Mouse (Mus musculus) forebrain, embryonic 16.5 days (tissue): ENCODE data around the gene Aip. TPM values are rescaled to one million over a fixed set of nuclear protein-coding genes. Genes with fewer than 3 reads are reported as not detected.

Source experiments
- ATAC-seq: fragments of 200-750 bp; cut with Nextera tagmentation; 2 replicates; pipeline ENCODE4 v1.8.0; 2017; ENCODE audit warnings: mild to moderate bottlenecking, moderate library complexity
- H3K27ac ChIP-seq: fragments of 300-500 bp; sonication (generic); 2 replicates; pipeline ENCODE4 v1.5.1; 2014; ENCODE audit warnings: low read length, control low read depth
- H3K27me3 ChIP-seq: fragments of 300-500 bp; sonication (generic); replicated peaks from 2 replicates; pipeline ENCODE4 v1.6.1; 2014; ENCODE audit warnings: low read length; ENCODE audit not compliant: control insufficient read depth, insufficient read depth
- H3K36me3 ChIP-seq: fragments of 300-500 bp; sonication (generic); 2 replicates; pipeline ENCODE4 v1.6.1; 2014; ENCODE audit not compliant: control insufficient read depth, insufficient read depth
- H3K4me1 ChIP-seq: fragments of 300-500 bp; sonication (generic); replicated peaks from 2 replicates; pipeline ENCODE4 v1.6.1; 2014; ENCODE audit warnings: low read length; ENCODE audit not compliant: control insufficient read depth, insufficient read depth
- H3K4me2 ChIP-seq: fragments of 300-500 bp; sonication (generic); 2 replicates; pipeline ENCODE4 v1.6.1; 2014; ENCODE audit warnings: mild to moderate bottlenecking, low read length, control low read depth
- H3K4me3 ChIP-seq: fragments of 300-500 bp; sonication (generic); replicated peaks from 2 replicates; pipeline ENCODE4 v1.5.1; 2014; ENCODE audit warnings: mild to moderate bottlenecking, low read length, control low read depth
- H3K9ac ChIP-seq: fragments of 300-500 bp; sonication (generic); replicated peaks from 2 replicates; pipeline ENCODE4 v1.6.1; 2014; ENCODE audit warnings: low read depth, low read length, control low read depth
- H3K9me3 ChIP-seq: fragments of 300-500 bp; sonication (generic); 2 replicates; pipeline ENCODE4 v1.6.1; 2016; ENCODE audit warnings: low read length; ENCODE audit not compliant: control insufficient read depth
- WGBS: fragments of 180-500 bp; shearing (Covaris S2); extraction: QIAGEN DNeasy Blood & Tissue Kit; methylation state at CpG from one replicate; pipeline ENCODE4 v1.1.7; 2014; 5-methylcytosine and 5-hydroxymethylcytosine counted together
- polyA plus RNA-seq: library from polyadenylated mRNA; unstranded; fragments of >200 nt; fragmentation: Nextera tagmentation; extraction: Ambion mirVana; gene quantifications from 2 replicates; pipeline ENCODE4 v1.2.1, GENCODE M21; 2015

Gene Aip
- polyA plus RNA-seq, 1 experiment from 2014 or later, result 91.6 TPM

DNA sequence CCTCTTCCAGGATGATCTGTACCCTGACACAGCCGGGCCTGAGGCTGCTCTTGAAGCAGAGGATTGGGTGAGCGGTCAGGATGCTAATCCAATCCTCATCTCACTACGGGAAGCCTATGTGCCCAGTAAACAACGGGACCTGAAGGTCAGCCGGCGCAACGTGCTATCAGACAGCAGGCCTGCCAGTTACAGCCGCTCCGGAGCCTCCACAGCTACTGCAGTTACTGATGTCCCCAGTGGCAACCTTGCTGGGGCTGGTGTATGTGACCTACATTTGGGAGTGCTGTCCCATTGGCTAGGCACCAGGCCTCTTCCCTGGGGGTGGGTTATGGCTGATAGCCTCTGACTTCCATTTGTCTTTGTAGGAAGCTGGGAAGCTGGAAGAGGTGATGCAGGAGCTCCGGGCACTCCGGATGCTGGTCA, 27.6 kb upstream of the Aip start, which contains the start of gene Ptprcap:
Gene Ptprcap (plus strand): TSS at position 373 of the 423 bp plus-strand sequence.
- H3K9me3 ChIP-seq, result no peaks in the 10 kb centered on the region
- H3K9ac ChIP-seq, result no peak within 1 kb of the TSS
- H3K4me3 ChIP-seq, result no peak within 1 kb of the TSS
- 81% methylated on average over 11 of the region's 11 CpGs for WGBS
- peaks cover 12% of the 10 kb centered on the region for H3K36me3 ChIP-seq
- no peaks in the 10 kb centered on the region for H3K27me3 ChIP-seq
- H3K27ac ChIP-seq, result no peak within 1 kb of the TSS
- H3K4me1 ChIP-seq, result peaks cover 15% of the 10 kb centered on the region
- H3K4me2 ChIP-seq, result no peak within 1 kb of the TSS
- ATAC-seq, result no peak

DNA sequence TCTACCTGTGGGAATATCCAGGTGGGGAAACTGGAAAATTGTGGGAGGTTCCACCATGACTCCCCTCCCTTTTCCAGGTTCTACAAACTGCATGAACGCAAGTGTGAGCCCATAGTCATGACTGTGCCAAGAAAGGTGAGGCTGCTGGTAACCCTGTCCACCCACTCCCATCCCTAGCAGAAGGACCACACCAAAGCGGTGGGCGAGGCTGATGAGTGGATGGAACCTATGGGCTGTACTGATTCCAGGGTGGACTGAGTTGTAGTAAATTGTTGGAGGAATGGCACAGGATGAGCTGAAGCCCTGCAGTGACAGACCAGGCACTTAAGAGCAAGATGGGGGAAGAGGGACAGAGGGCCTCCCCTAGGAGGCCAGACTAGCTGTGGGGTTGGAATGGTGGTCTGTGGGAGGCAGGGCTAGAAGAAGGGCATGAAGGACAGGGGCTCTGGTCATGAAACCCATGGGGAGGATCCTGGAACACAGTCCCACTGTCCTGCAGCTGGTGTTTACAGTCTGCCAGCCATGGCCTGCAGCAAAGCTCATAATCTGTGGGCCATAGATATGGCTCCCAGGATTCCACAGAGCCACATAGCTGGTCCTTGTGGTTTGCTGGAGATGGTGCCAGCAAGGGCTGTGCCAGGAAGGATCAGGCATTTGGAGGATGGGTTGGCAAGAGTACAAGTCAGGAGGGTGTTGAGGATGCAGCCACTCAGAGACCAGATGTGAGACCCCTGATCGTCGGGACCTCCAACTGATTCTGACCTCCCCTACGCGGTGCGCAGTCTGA, 27.0 kb upstream of the Aip start:
- Histone ChIP-seq H3K4me1 (peaks cover 21% of the 10 kb centered on the region), H3K9me3 (no peaks in the 10 kb centered on the region), H3K27ac (no peak overlapping the region), H3K27me3 (no peaks in the 10 kb centered on the region), H3K9ac (no peak overlapping the region), H3K36me3 (peaks cover 11% of the 10 kb centered on the region), H3K4me2 (no peak overlapping the region), H3K4me3 (no peak overlapping the region)
- ATAC-seq, result no peak
- 88% methylated on average over 8 of the region's 8 CpGs for WGBS

DNA sequence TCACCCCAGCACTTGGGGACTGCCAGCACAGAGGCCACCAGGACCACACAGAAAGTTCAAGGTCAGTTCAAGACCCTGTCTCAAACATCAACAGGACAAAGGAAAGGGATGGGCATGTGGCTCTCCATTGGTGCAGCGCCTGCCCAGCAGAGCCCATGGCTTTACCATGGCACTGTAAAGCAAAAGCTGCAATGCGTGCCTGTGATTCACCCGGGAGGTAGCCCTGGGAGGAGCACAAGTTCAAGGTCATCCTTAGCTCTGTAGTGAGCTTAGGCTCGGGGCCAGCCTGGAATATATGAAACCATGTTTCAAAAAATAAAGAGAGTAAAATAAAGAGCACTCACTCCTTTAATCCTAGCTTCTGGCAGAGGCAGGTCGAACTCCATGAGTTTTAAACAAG, 26.2 kb upstream of the Aip start:
- no peak for ATAC-seq
- Histone ChIP-seq H3K4me1 (peaks cover 22% of the 10 kb centered on the region), H3K9ac (no peak overlapping the region), H3K9me3 (no peaks in the 10 kb centered on the region), H3K36me3 (peaks cover 10% of the 10 kb centered on the region), H3K27ac (no peak overlapping the region), H3K27me3 (no peaks in the 10 kb centered on the region), H3K4me2 (no peak overlapping the region), H3K4me3 (no peak overlapping the region)
- 88% methylated on average over 5 of the region's 5 CpGs for WGBS

DNA sequence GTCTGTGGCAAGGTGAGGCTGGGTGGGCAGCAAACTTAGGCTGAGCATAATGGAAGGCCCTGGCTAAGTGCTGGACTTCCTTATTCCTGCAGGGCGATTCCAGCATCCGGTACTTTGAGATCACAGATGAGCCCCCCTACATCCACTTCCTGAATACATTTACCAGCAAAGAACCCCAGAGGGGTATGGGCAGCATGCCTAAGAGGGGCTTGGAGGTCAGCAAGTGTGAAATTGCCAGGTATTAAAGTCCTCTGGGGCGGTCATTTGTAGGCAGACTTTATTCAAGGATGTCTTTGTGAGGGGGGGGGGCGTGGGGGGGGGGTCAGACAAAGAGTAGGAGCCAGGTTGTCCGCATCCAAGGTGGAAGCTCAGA, 25.8 kb upstream of the Aip start:
- H3K4me2 ChIP-seq, result no peak overlapping the region
- H3K36me3 ChIP-seq, result peaks cover 6% of the 10 kb centered on the region; the same call in 1 of the 2 replicates
- 72% methylated on average over 5 of the region's 5 CpGs for WGBS
- H3K9ac ChIP-seq, result no peak overlapping the region
- H3K27ac ChIP-seq, result no peak overlapping the region
- no peak for ATAC-seq
- H3K27me3 ChIP-seq, result no peaks in the 10 kb centered on the region
- H3K4me3 ChIP-seq, result no peak overlapping the region
- no peaks in the 10 kb centered on the region for H3K9me3 ChIP-seq
- peaks cover 22% of the 10 kb centered on the region for H3K4me1 ChIP-seq

DNA sequence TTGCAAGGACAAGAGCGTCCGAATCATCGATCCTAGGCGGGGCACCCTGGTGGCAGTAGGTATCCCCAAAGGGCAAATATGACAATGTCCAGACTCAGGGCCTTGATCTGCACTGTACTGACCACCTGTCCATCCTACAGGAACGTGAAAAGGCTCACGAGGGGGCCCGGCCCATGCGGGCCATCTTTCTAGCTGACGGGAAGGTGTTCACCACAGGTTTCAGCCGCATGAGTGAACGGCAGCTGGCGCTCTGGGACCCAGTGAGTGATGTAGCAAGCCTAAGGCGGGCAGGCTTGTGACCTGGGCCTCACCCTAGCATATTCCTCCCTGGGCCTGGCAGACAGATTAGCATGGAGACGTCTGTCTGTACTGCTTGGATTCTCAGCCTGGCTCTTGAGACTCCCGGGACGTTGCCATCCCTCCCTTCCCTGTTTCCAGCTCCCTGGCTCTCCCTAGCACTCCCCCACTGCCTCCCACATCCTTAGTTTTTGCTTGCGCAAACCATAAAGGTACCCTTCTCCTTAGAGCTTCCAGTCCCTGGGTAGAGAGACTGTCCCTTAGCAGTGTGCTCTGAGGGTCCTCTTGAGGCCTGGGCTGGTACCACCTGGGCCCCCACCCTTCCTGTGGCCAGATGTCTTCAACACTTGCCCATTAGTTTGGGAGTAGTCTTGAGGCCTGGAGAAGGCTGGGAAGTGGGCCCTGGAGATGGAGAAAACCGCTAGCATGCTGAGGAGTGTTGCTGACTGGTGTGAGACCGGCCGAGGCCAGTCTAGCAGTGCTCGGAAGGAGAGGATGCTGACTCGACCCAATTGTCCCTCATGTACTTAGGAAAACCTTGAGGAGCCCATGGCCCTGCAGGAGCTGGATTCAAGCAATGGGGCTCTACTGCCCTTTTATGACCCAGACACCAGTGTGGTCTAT, 25.2 kb upstream of the Aip start:
- no peaks in the 10 kb centered on the region for H3K9me3 ChIP-seq
- H3K9ac ChIP-seq, result no peak overlapping the region
- no peak overlapping the region for H3K4me2 ChIP-seq
- H3K27me3 ChIP-seq, result no peaks in the 10 kb centered on the region
- H3K4me1 ChIP-seq, result peaks cover 22% of the 10 kb centered on the region
- ATAC-seq, result no peak
- 88% methylated on average over 22 of the region's 22 CpGs for WGBS
- no peak overlapping the region for H3K27ac ChIP-seq
- H3K4me3 ChIP-seq, result no peak overlapping the region
- H3K36me3 ChIP-seq, result peaks cover 6% of the 10 kb centered on the region; the same call in 1 of the 2 replicates

DNA sequence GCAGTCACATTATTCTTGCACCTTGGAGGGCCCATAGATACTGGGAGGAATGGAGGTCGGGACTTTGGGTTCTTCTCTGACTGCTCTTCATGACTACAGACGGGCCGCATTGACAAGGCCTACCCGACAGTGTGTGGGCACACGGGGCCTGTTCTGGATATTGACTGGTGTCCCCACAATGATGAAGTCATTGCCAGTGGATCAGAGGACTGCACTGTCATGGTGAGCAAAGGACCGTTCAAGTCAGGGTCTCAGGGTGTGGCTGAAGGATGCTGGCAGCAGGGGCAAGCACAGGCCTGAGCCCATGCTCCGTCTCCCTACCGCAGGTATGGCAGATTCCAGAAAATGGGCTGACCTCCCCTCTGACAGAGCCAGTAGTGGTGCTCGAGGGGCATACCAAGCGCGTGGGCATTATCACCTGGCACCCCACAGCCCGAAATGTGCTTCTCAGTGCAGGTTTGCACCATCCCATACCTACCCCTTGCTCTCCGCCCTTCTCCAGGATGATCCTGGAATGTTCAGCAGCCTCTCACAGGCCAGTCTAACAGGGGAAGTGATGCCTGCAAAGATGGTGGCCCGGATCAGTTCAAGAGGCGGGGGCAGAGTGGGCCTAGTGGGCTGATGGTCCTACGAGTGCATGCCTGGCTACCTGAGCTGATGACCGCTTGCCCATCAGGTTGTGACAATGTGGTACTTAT, 24.3 kb upstream of the Aip start:
- Histone ChIP-seq H3K27me3 (no peaks in the 10 kb centered on the region), H3K9me3 (no peaks in the 10 kb centered on the region), H3K4me3 (no peak overlapping the region), H3K4me1 (peaks cover 22% of the 10 kb centered on the region), H3K36me3 (peaks cover 6% of the 10 kb centered on the region; the same call in 1 of the 2 replicates), H3K27ac (no peak overlapping the region), H3K9ac (no peak overlapping the region), H3K4me2 (no peak overlapping the region)
- ATAC-seq, result no peak
- 93% methylated on average over 17 of the region's 17 CpGs for WGBS

DNA sequence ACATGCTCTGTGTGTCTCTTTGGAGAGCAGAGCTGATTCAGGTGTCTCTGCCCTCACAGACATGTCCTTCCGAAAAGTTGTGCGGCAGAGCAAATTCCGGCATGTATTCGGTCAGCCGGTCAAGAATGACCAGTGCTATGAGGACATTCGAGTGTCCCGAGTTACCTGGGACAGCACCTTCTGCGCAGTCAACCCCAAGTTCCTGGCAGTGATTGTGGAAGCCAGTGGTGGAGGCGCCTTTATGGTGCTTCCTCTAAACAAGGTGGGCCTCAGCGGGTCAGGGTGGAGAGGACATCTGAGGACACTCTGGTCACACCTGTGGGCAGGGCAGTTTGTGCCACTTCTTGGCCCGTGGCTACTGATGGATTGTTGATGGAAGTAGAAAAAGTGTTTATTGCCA, 23.6 kb upstream of the Aip start:
- Histone ChIP-seq H3K36me3 (peaks cover 6% of the 10 kb centered on the region; the same call in 1 of the 2 replicates), H3K27ac (no peak overlapping the region; the same call in 1 of the 2 replicates)

DNA sequence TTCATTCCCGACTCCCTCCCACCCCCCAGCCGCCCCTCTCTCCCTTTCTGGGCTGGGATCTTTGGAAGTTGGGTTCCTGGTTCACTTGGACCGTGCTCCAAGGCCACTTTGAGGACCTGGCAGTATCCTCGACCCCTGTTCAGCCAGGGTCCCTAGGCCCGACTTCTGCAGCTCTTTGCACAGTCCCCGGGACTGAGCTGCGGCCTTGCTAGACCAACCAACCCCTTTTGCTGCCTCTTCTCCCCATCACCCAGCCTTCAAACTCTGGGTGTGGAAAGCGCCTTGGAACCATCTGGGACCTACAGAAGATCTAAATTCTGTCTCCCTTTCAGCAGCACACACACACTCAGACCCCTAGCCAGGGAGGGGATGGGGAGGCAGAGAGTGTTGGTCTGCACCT, 23.2 kb upstream of the Aip start:
- H3K9ac ChIP-seq, result peak overlapping the region; percentile 91
- H3K9me3 ChIP-seq, result no peaks in the 10 kb centered on the region
- H3K27me3 ChIP-seq, result no peaks in the 10 kb centered on the region
- H3K4me2 ChIP-seq, result peak overlapping the region; percentile 96
- H3K4me1 ChIP-seq, result peaks cover 22% of the 10 kb centered on the region
- peaks cover 6% of the 10 kb centered on the region; the same call in 1 of the 2 replicates for H3K36me3 ChIP-seq
- WGBS, result 2% methylated on average over 8 of the region's 8 CpGs
- H3K27ac ChIP-seq, result peak overlapping the region; percentile 63
- H3K4me3 ChIP-seq, result peak overlapping the region; percentile 88
- peak; percentile 18 for ATAC-seq

More for the DNA sequence above, 23.6 kb upstream of the Aip start:
- H3K4me3 ChIP-seq, result peak overlapping the region; percentile 88
- 89% methylated on average over 11 of the region's 11 CpGs for WGBS
- H3K27me3 ChIP-seq, result no peaks in the 10 kb centered on the region
- peak overlapping the region; percentile 96 for H3K4me2 ChIP-seq
- H3K9me3 ChIP-seq, result no peaks in the 10 kb centered on the region
- no peak for ATAC-seq
- H3K4me1 ChIP-seq, result peaks cover 22% of the 10 kb centered on the region
- H3K9ac ChIP-seq, result peak overlapping the region; percentile 91

DNA sequence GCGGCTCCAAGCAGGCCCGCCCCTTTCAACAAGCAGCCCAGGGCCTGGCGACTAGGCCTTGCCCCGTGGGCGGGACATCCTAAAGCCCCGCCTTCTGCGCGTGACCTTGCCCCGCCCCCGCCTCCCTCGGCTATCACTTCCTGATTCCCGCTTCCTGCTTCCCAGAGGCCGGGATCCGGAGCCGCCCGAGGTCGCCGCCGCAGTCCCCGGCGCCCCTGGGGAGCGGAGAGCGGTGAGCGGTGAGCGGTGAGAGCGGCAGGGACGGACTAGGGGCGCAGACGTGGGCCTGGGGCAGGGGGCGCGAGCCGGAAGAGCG, 22.8 kb upstream of the Aip start, which contains the start of gene Coro1b:
Gene Coro1b (plus strand): TSS at position 129 of the 316 bp plus-strand sequence.
- no peaks in the 10 kb centered on the region for H3K9me3 ChIP-seq
- WGBS, result under 1% methylated on average over 31 of the region's 33 CpGs
- peak within 1 kb of the TSS; percentile 91 for H3K9ac ChIP-seq
- H3K4me3 ChIP-seq, result peak within 1 kb of the TSS; percentile 88
- ATAC-seq, result peak; percentile 95
- peaks cover 6% of the 10 kb centered on the region; the same call in 1 of the 2 replicates for H3K36me3 ChIP-seq
- H3K27ac ChIP-seq, result peak within 1 kb of the TSS; percentile 63
- H3K4me1 ChIP-seq, result peaks cover 22% of the 10 kb centered on the region
- H3K27me3 ChIP-seq, result no peaks in the 10 kb centered on the region
- H3K4me2 ChIP-seq, result peak within 1 kb of the TSS; percentile 96
